Mouse (Mus musculus) c-Kit-negative CD71-positive TER-119-positive erythroid progenitor cells, embryonic 14.5 days (primary cell): Measurements from ENCODE around the gene Bcl6b.

ENCODE experiments used
- DNase-seq: peaks from one replicate; pipeline ENCODE4 v3.0.0-alpha.2; 2013; ENCODE audit warnings: low read depth, low spot score

The Bcl6b gene

DNA sequence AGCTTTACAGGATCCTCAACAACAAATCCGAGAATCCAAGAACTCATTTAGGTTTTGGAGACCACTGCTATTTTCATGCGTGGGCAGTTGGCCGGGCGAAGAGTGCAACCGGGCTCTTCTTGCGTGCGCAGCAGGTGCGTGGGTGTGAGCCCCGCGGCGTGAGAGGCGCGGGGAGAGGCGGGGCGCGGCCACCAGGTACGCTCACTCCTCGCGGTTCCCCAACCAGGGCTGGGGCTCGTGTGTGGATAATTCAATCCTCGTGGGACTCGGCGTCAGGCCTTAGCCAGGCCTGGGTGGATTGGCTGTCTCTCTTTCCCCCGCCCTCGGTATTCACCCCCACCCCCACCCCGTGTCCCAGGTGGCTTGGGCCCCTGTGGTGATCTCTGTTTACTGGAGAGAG is 15.9 kb downstream of the Bcl6b start:
- no peak for DNase-seq

DNA sequence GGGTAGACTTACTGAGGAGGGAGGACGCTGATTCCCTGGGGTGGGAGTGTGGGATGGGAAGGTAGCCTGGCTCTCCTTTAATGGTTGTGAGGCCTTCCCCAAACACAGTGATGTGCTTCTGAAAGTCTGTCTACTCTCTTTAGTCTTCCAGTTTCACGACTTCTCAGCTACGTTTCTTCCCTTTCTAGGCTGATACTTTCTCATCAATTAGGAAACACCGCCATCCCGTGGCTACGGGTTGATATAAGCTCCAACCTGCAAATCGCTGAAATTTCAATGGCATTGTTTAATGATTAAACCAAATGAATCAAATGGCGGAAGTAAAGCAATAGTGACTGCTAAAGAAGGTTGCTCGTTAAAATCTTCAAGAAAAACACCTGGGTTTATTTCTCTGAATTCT is 16.7 kb downstream of the Bcl6b start:
- no peak for DNase-seq

DNA sequence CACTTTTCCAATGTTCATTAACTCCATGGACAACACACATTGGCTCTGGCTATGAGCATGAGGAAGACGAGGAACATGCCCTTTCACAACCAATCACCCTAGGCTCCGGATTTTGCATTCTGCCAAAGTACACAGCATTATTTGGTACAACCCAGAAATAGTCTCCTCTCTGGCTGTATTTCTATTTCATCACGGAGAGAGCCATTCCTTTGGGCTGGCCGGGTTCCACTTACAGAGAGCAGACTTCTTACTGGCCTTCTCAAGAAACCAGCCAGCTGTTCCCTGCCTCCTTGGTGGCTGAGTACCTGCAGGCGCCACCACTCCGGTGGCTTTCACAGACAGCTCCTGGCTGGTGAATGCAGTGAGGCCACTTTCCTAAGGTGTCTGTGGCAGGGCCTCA is 17.2 kb downstream of the Bcl6b start, which contains the start of gene Slc16a11:
Gene Slc16a11 (plus strand): TSS at position 330 of the 400 bp plus-strand sequence.
- DNase-seq: no peak

GRCm38 (mm10) chr11:70211972-70212371 is 17.6 kb downstream of the Bcl6b start:
- DNase-seq: no peak

DNA sequence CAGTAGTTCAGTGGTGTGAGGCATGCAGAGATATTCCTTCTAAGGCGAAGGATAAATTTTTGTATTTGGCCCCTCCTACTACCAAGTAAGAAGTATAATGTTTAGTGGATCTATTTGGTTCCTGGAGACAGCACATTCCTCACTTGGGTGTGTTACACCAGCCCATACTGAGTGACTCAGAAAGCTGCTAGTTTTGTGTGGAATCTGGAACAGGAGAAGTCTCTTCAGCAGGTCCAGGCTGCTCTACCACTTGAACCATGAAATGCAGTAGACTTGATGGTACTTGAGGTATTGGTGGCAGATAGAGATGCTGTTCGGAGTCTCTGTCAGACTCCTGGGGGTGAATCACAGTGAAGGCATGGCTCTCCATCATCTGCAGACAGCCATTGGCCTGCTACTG is 18.9 kb downstream of the Bcl6b start:
- no peak for DNase-seq

GRCm38 (mm10) chr11:70208778-70209388 is 20.7 kb downstream of the Bcl6b start:
- DNase-seq: no peak

GRCm38 (mm10) chr11:70207283-70207682 is 22.3 kb downstream of the Bcl6b start:
- no peak for DNase-seq

DNA sequence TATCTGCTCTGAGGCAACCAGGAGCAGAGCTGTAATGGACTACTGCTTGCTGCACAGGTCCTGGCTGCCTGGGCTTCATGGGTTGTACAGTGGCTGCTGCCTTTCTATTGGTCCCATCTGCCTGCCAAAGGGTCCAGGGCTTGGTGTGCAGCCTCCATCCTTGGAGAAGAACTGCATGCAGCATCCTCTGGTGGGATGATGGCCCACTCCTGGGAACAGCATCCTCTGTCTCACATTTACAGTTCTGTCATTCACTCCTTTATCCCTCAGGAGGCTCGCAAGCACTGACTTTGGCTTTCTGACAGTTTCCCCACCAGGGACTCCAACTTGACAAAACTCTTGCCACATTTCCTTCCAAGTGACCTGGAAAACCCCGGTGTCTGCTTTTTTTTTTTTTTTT is 22.8 kb downstream of the Bcl6b start:
- no peak for DNase-seq

DNA sequence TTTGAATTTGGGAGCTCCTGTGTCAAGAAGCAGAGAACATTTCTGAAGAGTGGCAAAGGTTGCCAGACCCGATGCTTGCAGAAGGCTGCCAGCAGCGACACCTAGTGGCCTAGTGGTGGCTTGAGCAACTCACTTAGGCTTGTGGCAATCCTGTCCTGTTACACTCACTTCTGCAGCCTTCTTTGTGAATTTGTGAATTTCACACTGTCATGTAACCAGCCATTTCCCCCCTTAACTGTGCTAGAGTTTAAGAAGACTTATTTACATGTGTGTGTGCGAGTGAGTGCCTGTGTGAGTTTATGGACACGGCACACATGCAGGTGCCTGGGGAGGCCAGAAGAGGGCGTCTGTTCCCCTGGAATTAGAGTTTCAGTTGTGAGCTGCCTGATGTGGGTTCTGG is 27.9 kb downstream of the Bcl6b start:
- DNase-seq: peak; percentile 63

DNA sequence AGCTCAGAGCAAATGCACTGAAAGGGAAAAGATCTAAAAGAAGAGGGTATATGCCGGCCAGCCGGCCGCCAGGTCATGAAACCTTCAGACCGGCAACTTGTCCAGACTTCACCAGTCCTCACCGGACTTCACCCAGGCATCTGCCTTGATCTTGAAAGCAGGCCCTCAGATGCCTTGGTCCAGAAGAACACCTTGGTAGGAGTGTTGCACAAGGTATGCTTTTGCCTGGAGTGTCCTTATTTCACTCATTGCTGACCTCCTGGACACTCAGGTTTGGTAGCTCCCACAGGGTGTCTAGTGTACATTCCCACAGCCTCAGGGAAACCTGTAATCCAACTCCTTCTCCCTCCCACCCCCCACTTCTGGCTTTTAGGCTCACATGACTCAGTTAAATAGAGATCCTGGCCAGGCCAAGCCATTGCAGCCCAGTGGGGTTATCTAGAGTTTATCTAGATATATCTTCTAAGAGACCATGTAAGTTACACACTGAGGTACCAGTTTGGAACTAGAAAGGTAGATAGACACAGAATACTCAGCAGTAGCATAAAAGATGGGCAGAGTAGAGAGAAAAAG is 29.5 kb downstream of the Bcl6b start:
- no peak for DNase-seq

DNA sequence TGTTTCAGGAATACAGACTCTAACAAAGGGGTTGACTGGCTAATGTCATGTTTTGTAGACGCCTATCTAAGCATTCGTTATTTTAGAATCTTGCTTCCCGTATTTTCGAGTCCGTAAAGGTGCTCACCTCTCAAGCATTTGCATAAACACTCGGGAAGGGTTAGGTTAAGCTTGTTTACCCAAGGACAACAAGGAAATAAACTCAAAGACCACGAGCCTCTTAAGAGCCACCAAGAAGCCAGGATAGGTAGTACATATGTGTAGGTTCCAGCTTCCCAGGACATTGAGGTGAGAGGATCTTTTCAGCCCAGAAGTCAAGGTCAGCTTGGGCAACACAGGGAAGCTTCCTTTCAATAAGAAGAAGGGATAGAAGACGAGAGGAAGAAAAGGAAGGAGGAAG is 30.5 kb downstream of the Bcl6b start:
- DNase-seq: no peak

GRCm38 (mm10) chr11:70198332-70198731 is 31.3 kb downstream of the Bcl6b start:
- DNase-seq: no peak

DNA sequence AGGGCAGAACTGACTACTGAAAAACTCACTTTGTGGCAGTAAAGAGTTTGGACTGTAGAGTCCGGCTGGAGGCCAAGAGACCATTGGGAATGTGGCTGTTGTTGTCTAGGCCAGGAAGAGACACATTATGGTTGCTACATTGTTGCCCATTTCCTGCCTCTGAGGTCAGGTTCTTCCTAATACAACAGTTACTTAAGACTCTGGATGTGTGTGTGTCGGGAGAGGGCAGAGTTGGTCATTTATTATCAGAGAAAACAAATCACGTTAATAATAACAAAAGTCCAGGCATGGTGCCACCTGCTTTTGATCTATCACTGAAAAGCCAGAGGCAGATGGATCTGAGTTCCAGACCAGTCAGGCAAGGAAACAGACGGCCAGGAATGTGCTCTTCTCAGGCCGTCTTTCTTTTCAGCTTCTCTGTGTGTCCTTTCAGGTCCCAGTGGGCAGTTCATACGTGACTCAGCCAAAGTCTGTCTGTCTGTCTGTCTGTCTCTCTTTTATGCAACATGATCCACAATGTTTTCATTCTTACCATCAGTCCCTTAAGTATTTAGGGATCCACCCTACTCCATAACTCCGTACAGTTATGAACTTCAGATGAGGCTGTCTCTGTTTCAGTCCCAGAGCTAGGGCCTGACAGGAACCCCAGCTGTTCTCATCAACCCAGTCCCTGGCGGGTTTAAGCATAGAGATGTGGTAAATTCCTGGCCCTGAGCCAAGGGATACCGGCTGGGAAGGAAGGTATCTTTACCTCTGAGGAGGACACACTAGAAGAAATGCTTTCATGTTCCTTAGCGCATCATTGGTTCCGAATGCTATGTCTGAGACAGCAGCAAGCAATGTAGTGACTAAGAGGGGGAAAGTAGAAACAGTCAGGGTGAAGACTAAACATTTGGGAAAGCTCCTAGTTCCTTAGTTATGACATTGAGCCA is 36.0 kb downstream of the Bcl6b start:
- no peak for DNase-seq

GRCm38 (mm10) chr11:70192157-70192556 is 37.4 kb downstream of the Bcl6b start:
- DNase-seq: no peak

DNA sequence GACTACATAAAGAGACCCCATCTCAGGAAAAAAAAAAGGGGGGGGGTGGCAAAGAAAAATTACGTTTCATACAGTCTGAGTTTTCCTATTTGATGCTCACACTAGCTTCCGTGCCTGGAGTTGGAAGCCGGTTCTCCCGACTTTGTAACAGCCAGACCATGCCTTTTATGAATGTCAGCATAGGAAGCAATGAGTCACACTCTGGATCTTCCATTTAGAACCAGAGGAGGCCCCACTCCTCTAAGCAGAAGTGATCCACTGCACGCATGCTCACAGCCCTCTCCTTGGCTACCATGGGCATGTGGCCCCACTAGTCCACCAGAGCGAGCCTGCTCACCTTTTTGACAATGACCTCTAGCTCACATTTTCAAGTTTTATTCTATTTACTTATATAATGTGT is 38.4 kb downstream of the Bcl6b start:
- DNase-seq: no peak

DNA sequence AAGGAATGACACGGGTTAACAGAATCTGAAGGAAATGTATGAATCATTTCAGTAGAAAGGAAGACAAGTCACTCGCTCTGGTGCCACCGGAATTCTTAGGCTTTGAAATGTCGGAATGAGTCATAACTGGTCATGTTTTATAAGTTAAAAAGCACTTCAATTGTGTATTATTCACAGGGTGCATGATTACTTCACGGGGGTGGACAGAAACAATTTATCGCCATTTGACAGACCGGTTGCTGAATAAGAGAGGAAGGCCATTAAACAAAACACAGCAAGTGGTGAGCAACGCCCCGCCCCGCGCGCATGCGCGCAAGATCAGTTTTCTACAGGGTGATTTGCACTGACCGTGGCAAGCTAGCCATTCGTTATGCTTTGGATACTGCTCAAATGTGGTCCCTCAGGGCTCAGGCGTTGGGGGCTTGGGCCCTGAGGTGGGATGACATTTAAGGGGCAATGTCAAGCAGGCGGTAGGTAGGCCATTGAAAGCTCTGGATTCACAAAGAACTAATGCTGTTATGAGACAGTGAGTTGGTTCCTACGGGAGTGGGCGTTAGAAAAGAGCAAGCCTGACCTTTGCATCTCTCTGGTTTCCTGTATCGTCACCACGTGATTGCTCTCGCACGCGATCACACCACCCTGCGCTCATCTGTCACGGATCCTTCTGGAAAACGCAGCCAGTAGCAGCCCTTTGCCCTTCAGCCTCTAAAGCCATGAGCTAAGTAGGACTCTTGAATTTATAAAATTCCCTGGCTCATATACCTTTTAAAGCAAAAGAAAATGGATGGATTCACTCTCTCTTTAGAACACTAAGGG is 40.1 kb downstream of the Bcl6b start:
- no peak for DNase-seq

GRCm38 (mm10) chr11:70185120-70185519 is 44.5 kb downstream of the Bcl6b start:
- DNase-seq: no peak

- DNase-seq: no peak
Observed at GRCm38 (mm10) chr11:70180496-70180895, 49.1 kb downstream of the Bcl6b start.

DNA sequence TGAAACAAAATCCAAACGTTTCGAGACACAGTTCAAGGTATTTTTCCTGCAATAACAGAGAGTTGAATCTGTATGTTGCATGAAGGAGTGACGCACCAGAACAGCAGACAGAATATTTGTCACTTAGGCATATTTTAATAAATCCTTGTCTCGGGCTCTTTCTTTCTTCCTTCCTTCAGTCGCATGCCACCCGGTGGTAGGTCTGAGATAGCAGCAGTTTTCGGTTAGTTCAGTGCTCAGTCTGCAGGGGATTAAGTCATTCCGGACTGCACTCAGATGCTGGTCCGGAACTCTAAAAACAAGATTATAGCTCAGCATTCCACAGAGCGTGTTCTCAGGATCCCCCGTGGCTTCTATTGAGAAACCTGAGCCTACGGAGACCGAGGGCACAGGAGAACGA is 50.2 kb downstream of the Bcl6b start:
- DNase-seq: no peak

GRCm38 (mm10) chr11:70178756-70179155 is 50.8 kb downstream of the Bcl6b start:
- DNase-seq: no peak

DNA sequence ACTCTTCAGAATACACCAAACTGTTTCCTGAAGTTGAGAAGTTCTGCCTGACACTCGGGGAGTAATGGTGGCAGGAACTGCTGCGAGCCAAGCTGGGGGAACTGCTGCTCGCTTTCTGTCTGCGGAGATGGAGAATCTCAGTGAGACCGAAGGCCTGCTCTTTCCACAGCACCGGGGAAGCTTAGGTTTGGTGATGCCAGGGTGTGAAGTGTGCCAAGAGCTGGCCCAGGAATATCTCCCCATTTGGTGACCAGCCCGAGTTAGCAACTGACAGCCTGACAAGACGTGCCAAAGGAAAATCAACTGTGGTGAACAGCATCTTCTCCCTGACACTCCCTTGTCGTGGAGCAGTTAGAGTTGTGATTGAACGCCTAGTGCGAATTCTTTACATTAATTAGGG is 51.3 kb downstream of the Bcl6b start:
- DNase-seq: no peak

- DNase-seq: no peak
Observed at GRCm38 (mm10) chr11:70177647-70178046, 52.0 kb downstream of the Bcl6b start.
